Mouse (Mus musculus) brain, embryonic 14.5 days (tissue): ENCODE measurements at regions not wholly inside any gene's neighbourhood (a gene's known extent, or its start where the extent isn't known, plus 50 kb on each side); places are given as distances from the start of the nearest gene placed in this dataset.

Experiments
- CTCF ChIP-seq: fragments of 200-500 bp; IDR thresholded peaks from 2 replicates; pipeline ENCODE4 v1.5.1; 2012; ENCODE audit warnings: inconsistent platforms, mild to moderate bottlenecking, moderate library complexity, borderline replicate concordance; ENCODE audit not compliant: insufficient read depth, insufficient read length; ENCODE audit errors: extremely low read depth
- POLR2A ChIP-seq: fragments of 200-500 bp; IDR thresholded peaks from 2 replicates; pipeline ENCODE4 v1.6.1; 2012; ENCODE audit warnings: mild to moderate bottlenecking, inconsistent platforms, borderline replicate concordance; ENCODE audit not compliant: poor library complexity, insufficient read depth, insufficient read length, severe bottlenecking; ENCODE audit errors: extremely low read depth

- TF ChIP-seq POLR2A (no peak), CTCF (no peak)
These were observed 263.7 kb upstream of the Actbl2 start for GRCm38 (mm10) chr13:110991121-110991520.
